Mouse (Mus musculus) kidney, adult 2 months (tissue): ENCODE measurements around the gene Ears2. TPM values are rescaled to one million over a fixed set of nuclear protein-coding genes. Genes with fewer than 3 reads are reported as not detected.

Experiments
- DNase-seq: peaks from one replicate; pipeline ENCODE4 v3.0.0; 2021
- H3K27ac ChIP-seq: fragments of 200-500 bp; 2 replicates; pipeline ENCODE4 v1.5.1; 2012; ENCODE audit warnings: low read depth, low read length, control low read depth, inconsistent platforms; ENCODE audit not compliant: insufficient read depth
- H3K27me3 ChIP-seq: fragments of 200-500 bp; replicated peaks from 2 replicates; pipeline ENCODE4 v1.6.1; 2012; ENCODE audit warnings: mild to moderate bottlenecking, moderate library complexity, low read length, inconsistent platforms; ENCODE audit not compliant: control insufficient read depth, insufficient read depth
- H3K36me3 ChIP-seq: fragments of 200-500 bp; 2 replicates; pipeline ENCODE4 v1.6.1; 2012; ENCODE audit warnings: mild to moderate bottlenecking, moderate library complexity, low read length, inconsistent platforms; ENCODE audit not compliant: control insufficient read depth, insufficient read depth
- H3K4me1 ChIP-seq: fragments of 200-500 bp; 2 replicates; pipeline ENCODE4 v1.6.1; 2011; ENCODE audit warnings: low read length; ENCODE audit not compliant: control insufficient read depth, insufficient read depth
- H3K4me3 ChIP-seq: fragments of 200-500 bp; 2 replicates; pipeline ENCODE4 v1.5.1; 2011; ENCODE audit warnings: mild to moderate bottlenecking, low read depth, low read length, control low read depth; ENCODE audit not compliant: insufficient read depth
- CTCF ChIP-seq: fragments of 200-500 bp; conservative IDR thresholded peaks from 2 replicates; pipeline ENCODE4 v1.5.1; 2011; ENCODE audit warnings: low read depth, mild to moderate bottlenecking, control low read depth, low read length, moderate library complexity, mixed read lengths; ENCODE audit not compliant: insufficient read depth, insufficient read length
- POLR2A ChIP-seq: fragments of 200-500 bp; IDR thresholded peaks from one replicate; pipeline ENCODE4 v1.6.1; 2011; ENCODE audit warnings: low read depth, low read length, control low read depth
- WGBS: fragments of 180-500 bp; shearing (Covaris S2); methylation state at CpG from one replicate; pipeline ENCODE4 v1.1.7; 2018; 5-methylcytosine and 5-hydroxymethylcytosine counted together
- polyA plus RNA-seq: library from polyadenylated mRNA; depleted of rRNA; stranded (reverse); fragments of >200 nt; gene quantifications from 2 replicates; pipeline ENCODE4 v1.2.3, GENCODE M21; 2012

Gene Ears2
- polyA plus RNA-seq, 1 experiment, result 9.2 TPM

GRCm38 (mm10) chr7:122066102-122066944, 740 bp downstream of the Ears2 start:
- 11% methylated on average over 31 of the region's 31 CpGs for WGBS
- Histone ChIP-seq H3K4me3 (peak overlapping the region; percentile 89), H3K4me1 (peaks cover 5% of the 10 kb centered on the region; the same call in 1 of the 2 replicates), H3K27me3 (no peaks in the 10 kb centered on the region), H3K36me3 (no peaks in the 10 kb centered on the region), H3K27ac (peak overlapping the region; percentile 62)
- DNase-seq, result no peak
- TF ChIP-seq CTCF (no peak), POLR2A (no peak)

- H3K4me1 ChIP-seq, result peaks cover 5% of the 10 kb centered on the region; the same call in 1 of the 2 replicates
- H3K4me3 ChIP-seq, result no peak overlapping the region
- no peaks in the 10 kb centered on the region for H3K27me3 ChIP-seq
- H3K27ac ChIP-seq, result no peak overlapping the region
- no peak for DNase-seq
- TF ChIP-seq POLR2A, result no peak
- WGBS, result 73% methylated on average over 1 of the region's 1 CpGs
- no peaks in the 10 kb centered on the region for H3K36me3 ChIP-seq
Observed at GRCm38 (mm10) chr7:122065656-122066055, 1.4 kb downstream of the Ears2 start.

- Histone ChIP-seq H3K27ac (no peak overlapping the region), H3K4me3 (no peak overlapping the region), H3K36me3 (no peaks in the 10 kb centered on the region; the same call in 1 of the 2 replicates), H3K27me3 (no peaks in the 10 kb centered on the region), H3K4me1 (no peaks in the 10 kb centered on the region)
- WGBS, result 70% methylated on average over 5 of the region's 5 CpGs
- DNase-seq, result no peak
- TF ChIP-seq CTCF (no peak), POLR2A (no peak)
Observed at GRCm38 (mm10) chr7:122056633-122057032, 10.4 kb downstream of the Ears2 start.

GRCm38 (mm10) chr7:122050834-122051233, 16.2 kb downstream of the Ears2 start:
- no peaks in the 10 kb centered on the region for H3K27me3 ChIP-seq
- no peaks in the 10 kb centered on the region for H3K4me1 ChIP-seq
- H3K36me3 ChIP-seq, result no peaks in the 10 kb centered on the region; the same call in 1 of the 2 replicates
- H3K27ac ChIP-seq, result no peak overlapping the region
- TF ChIP-seq CTCF (no peak), POLR2A (no peak)
- 71% methylated on average over 1 of the region's 1 CpGs for WGBS
- no peak for DNase-seq
- H3K4me3 ChIP-seq, result no peak overlapping the region

GRCm38 (mm10) chr7:122048191-122048590, 18.9 kb downstream of the Ears2 start:
- TF ChIP-seq CTCF (no peak), POLR2A (no peak)
- no peak overlapping the region for H3K27ac ChIP-seq
- no peaks in the 10 kb centered on the region for H3K4me1 ChIP-seq
- 94% methylated on average over 9 of the region's 9 CpGs for WGBS
- no peak for DNase-seq
- no peak overlapping the region for H3K4me3 ChIP-seq
- no peaks in the 10 kb centered on the region for H3K27me3 ChIP-seq
- H3K36me3 ChIP-seq, result no peaks in the 10 kb centered on the region; the same call in 1 of the 2 replicates

GRCm38 (mm10) chr7:122046813-122047212, 20.2 kb downstream of the Ears2 start:
- H3K27ac ChIP-seq, result no peak overlapping the region

GRCm38 (mm10) chr7:122045711-122046110, 21.4 kb downstream of the Ears2 start:
- Histone ChIP-seq H3K27me3 (no peaks in the 10 kb centered on the region), H3K27ac (no peak overlapping the region), H3K4me3 (no peak overlapping the region), H3K4me1 (no peaks in the 10 kb centered on the region), H3K36me3 (no peaks in the 10 kb centered on the region; the same call in 1 of the 2 replicates)
- DNase-seq, result no peak
- TF ChIP-seq POLR2A, result no peak
- TF ChIP-seq CTCF, result no peak
- WGBS, result 89% methylated on average over 1 of the region's 1 CpGs

More at GRCm38 (mm10) chr7:122046813-122047212, 20.2 kb downstream of the Ears2 start:
- no peaks in the 10 kb centered on the region for H3K4me1 ChIP-seq
- no peak for DNase-seq
- H3K27me3 ChIP-seq, result no peaks in the 10 kb centered on the region
- TF ChIP-seq POLR2A, result no peak
- no peak for TF ChIP-seq CTCF
- no peaks in the 10 kb centered on the region; the same call in 1 of the 2 replicates for H3K36me3 ChIP-seq
- 81% methylated on average over 2 of the region's 2 CpGs for WGBS
- no peak overlapping the region for H3K4me3 ChIP-seq
